Mouse (Mus musculus) retina, postnatal 1 day (tissue): ENCODE measurements around the gene Wdr89.

Experiments used
- DNase-seq: peaks from one replicate; pipeline ENCODE4 v3.0.0-alpha.2; 2012

Gene Wdr89

GRCm38 (mm10) chr12:75668221-75668620, 1.1 kb downstream of the Wdr89 start:
- DNase-seq, result no peak

DNA sequence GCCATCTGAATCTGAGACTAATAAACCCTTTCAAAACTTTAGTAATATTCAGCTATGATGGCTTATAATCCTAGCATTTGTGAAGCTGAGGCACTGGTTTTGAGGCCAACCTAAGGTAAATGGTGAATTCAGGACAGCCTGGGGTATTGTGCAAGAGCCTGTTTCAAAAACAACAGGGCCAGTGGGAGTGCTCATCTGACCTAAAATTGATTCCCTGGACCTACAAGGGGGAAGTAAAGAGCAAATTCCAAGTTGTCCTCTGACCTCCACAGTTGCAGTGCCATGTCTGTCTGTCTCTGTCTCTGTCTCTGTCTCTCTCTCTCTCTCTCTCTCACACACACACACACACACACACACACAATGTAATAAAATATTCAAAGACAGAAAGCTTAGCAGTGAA, 2.4 kb downstream of the Wdr89 start:
- DNase-seq, result no peak

DNA sequence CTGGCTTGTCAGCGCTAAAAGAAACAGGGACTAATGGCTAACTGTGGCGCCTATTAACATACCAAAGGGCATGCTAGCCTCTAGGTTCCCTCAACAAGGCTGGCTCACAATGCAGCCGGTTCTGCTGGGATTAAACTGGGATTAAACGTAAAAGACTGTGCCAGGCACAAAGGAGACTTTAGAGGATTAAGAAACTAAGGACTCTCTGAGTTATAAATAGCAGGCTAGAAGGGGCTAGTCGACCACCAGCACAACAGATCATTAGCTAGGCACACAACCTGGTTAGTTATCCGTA, 4.9 kb downstream of the Wdr89 start:
- peak; percentile 72 for DNase-seq

DNA sequence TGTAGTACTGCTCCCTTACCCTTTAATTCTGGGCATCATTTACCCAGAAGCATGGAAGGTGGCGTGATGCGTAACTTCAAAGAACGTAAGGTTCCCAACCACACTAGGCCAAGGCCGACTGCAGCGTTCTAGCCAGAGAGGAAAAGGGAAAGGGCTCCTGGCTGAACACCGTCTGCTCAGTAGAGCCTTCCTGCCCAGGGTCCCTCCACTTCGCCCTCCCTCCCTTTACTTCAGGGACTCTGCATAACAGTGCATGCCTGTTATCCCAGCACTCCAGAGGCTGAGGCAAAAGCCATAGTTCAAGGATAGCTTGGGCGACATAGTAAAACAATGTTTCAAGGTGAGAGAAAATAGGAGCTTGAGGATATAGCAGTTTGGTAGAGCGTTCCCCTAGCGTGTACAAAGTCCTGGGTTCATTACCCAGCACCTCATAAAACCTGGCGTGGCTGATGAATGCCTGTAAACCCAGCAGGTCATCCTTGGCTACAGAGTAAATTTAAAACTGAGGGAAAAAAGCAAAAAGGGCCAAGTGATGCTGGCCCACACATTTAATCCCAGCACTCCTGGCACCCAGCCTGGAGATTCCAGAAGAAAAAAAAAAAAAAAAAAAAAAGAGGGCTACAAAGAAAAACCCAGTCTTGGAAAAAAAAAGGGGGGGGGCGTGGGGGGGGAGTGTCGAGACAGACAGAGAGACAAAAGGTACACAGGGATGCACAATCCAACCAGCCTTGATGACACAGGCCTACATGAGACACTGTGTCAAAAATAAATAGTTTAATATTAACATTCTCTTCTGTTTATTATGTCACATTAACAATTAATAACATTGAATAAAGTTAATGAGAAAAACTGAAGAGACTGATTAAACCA, 5.5 kb downstream of the Wdr89 start:
- DNase-seq, result no peak

GRCm38 (mm10) chr12:75662376-75662775, 7.0 kb downstream of the Wdr89 start:
- no peak for DNase-seq

GRCm38 (mm10) chr12:75658403-75658802, 10.9 kb downstream of the Wdr89 start:
- no peak for DNase-seq

DNA sequence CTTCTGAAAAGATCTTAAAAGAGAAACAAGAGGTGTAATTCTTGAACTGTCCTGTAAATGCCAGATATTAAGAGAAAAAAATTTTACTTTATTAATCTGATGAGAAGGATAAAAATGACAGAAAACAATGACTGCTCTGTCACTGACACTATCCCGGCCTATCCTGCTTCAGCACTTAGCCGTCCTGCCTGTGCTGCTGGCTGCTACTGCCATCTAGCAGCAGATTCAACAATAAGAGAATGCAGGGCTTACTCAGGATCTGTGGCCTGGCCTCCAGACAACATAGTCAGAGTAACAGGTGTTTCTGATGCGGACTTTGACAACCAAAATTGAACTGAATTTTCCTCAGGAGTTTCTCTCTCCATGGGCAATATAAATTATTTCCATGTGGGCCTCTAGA, 12.8 kb downstream of the Wdr89 start:
- peak; percentile 53 for DNase-seq

- no peak for DNase-seq
Observed at GRCm38 (mm10) chr12:75654247-75654801, 15.0 kb downstream of the Wdr89 start.

DNA sequence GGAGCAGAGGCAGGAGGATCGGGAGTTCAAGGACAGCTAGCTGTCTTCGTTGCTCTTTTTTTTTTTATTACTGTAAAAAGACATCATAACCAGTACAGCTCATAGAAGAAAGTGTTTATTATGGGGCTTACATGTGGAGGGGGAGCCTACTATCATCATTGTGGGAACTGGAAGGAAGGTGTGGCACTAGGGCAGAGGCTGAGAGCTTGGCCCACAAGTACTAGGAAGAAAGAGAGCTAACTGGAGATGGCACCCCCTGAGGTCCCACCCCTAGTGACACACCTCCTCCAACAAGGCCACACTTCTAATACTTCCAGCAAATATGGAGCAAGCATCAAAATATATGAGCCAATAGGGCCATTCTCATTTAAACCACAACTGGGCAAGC, 19.6 kb downstream of the Wdr89 start:
- no peak for DNase-seq

DNA sequence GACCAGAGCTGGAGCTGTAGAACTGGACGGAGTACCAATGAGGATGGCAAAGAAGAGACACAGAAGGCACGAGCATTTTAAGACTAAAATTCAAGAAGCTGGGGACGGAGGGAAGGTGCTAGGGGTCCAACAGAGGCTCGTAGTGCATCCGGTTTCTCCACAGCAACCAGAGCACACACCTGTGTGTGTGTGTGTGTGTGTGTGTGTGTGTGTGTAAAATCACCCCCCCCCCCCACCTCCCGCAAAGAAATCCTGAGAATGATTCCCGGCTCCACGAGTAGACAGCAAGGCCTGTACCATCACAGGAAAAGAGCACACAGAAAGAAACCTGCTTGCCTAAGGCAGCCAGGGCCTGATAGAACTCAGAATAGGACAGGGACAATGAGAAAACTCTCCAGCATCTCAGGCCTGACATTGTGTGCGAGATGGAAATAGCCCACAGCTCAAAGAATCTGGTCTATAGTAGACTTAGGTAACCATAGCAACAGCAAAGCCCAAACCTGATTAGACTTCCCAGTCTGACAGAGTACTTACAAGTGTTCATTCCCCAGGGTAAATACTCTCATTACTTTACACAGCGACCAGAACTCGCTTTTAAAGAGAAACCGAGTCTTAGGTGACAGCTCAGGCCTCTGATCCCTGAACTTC, 20.2 kb downstream of the Wdr89 start:
- DNase-seq, result peak; percentile 27

GRCm38 (mm10) chr12:75648281-75648680, 21.1 kb downstream of the Wdr89 start:
- DNase-seq, result no peak

- no peak for DNase-seq
Observed at GRCm38 (mm10) chr12:75647663-75648062, 21.7 kb downstream of the Wdr89 start.

DNA sequence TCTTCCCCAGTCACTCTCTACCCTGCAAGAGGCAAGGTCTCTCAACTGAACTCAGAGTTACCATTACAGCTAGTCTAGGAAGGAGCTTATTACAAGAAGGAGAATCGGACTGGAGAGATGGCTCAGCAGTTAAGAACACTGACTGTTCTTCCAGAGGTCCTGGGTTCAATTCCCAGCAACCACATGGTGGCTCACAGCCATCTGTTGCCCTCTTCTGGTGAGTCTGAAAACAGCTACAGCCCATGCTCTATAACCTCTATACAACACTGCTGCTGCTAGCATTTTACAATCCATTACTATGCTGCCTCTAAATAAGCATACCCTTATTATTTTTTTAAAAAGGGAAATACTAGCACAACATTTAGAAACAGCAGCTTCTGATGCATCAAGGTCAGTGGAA, 23.6 kb downstream of the Wdr89 start:
- DNase-seq, result no peak

- peak; percentile 12 for DNase-seq
Observed at GRCm38 (mm10) chr12:75641726-75642125, 27.6 kb downstream of the Wdr89 start.

- DNase-seq, result no peak
Observed at GRCm38 (mm10) chr12:75638345-75638744, 31.0 kb downstream of the Wdr89 start.

GRCm38 (mm10) chr12:75637103-75637502, 32.2 kb downstream of the Wdr89 start:
- DNase-seq, result no peak

- DNase-seq, result no peak
Observed at GRCm38 (mm10) chr12:75635771-75636430, 33.4 kb downstream of the Wdr89 start.

DNA sequence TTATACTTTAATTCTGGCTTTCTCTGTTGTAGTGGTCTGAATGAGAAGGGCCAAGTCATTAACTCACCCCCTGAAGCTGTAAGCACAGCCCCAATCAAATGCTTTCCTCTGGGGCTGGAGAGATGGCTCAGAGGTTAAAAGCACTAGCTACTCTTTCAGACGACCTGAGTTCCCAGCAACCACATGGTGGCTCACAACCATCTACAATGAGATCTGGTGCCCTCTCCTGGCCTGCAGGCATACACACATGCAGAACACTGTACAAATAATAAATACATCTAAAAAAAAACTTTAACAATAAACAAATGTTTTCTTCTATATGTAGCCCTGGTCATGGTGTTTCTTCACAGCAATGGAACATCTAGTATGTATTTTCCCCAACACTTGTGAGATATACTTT, 39.7 kb downstream of the Wdr89 start:
- DNase-seq, result no peak

GRCm38 (mm10) chr12:75623292-75623691, 46.0 kb downstream of the Wdr89 start:
- DNase-seq, result no peak

GRCm38 (mm10) chr12:75622835-75623234, 46.5 kb downstream of the Wdr89 start:
- DNase-seq, result no peak

DNA sequence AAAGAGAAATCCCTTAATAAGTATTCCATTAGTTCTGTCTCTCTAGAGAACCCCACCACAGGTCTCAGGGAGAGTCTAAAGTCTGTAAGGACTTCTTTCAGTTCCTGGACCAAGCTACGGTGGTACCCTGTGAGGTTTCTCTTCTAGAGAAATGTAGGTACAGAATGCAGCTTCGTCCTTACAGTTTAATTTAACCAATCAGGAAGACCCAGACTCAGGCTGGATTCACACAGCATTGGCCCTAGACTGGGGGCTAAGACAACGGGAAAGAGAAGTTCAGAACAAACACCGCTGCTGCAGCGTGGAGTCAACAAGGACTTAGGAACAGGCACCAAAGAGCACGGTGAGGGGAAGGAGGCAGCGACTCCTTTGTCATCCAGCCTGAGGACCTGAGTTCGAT, 52.5 kb downstream of the Wdr89 start:
- DNase-seq, result no peak

DNA sequence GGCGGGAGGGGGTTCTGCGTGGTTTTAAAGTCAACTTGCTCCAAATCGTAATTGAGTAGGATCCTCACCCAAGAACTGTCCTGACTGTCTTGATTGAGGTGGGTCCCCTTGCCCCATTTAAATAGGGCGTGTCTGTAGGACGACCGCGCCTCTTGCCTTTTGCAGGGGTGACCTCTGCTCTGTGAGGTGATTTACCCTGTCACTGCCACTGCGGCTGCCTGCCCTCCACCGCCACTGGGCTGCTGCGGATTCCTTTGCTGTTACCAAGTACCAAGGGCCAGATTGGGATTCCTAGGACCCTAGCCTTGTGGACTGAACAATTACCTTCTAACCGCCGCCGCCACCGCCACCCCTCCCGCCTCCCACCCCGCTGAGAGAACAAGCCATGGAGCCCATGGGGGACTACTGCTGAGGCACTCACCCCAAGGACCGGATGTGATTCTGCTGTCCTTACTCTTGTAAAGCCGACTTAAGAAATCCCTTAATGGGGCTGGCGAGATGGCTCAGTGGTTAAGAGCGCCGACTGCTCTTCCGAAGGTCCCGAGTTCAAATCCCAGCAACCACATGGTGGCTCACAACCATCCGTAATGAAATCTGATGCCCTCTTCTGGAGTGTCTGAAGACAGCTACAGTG, 53.1 kb downstream of the Wdr89 start:
- DNase-seq, result peak; percentile 38

DNA sequence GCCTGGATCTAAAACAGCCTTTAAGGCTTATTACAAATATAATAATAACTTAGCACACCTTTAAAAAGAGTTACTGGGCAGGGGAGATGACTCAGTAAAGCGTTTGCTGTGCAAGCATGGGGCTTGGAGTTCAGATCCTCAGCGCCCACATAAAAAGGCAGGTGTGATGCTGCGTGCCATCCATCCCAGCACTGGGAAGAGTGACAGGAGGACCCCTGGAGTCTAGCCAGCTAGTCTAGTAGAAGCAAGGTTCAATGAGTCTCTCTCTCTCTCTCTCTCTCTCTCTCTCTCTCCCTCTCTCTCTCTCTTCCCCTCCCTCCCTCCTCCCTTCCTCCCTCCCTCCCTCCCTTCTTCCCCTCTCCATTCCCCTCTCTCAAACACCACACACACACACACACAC, 53.8 kb downstream of the Wdr89 start:
- peak; percentile 24 for DNase-seq
